Mouse (Mus musculus) lung, adult 2 months (tissue): ENCODE results near the gene Nav2.

Experiments
- CTCF ChIP-seq: fragments of 200-500 bp; IDR thresholded peaks from 2 replicates; pipeline ENCODE4 v1.5.1; 2011; ENCODE audit warnings: mild to moderate bottlenecking, low read length, control low read depth; ENCODE audit not compliant: insufficient read depth
- POLR2A ChIP-seq: fragments of 200-500 bp; IDR thresholded peaks from 2 replicates; pipeline ENCODE4 v1.6.1; 2011; ENCODE audit warnings: low read depth, mild to moderate bottlenecking, control low read depth, low read length, borderline replicate concordance; ENCODE audit errors: extremely low read depth

- TF ChIP-seq CTCF = no peak
- no peak for TF ChIP-seq POLR2A
These were observed 434.6 kb downstream of the Nav2 start for GRCm38 (mm10) chr7:49343081-49343600.
